ENCODE assay signal across 8 mouse cellular contexts in the genomic region with DNA sequence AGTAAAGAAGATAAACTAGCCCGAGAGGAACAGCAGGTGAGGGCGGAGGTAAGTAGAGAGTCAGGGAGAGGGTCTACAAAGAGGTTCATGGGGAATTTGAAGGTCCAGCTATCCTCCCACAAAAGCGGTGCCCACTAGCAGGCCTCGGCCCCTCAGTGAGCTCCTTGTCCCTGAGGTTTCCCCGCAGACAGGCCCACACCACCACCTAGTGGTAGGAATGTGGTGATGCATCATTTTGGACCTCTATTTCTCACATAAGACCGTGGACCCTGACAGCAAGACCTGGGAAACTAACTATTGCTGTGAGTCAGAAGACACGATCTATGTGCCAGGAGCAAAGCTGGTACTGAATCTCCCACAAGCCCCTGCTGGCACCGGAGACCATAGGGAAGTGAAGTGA. TPM values are rescaled to one million over a fixed set of nuclear protein-coding genes. Genes with fewer than 3 reads are reported as not detected.
A peak's percentile ranks its signal among the peaks of the same experiment; 100 is the strongest.
DNase-seq lines count a peak whose midpoint lies in the region; ATAC-seq and TF ChIP-seq lines count a peak whose summit lies in the region.

No protein-coding gene starts in this region.

- peaks cover 13% of the 10 kb centered on the region; the same call in 1 of the 2 replicates for H3K27me3 ChIP-seq in hindbrain, embryonic 10.5 days (ENCODE audit: insufficient read depth, poor library complexity, severe bottlenecking)
- H3K27me3 ChIP-seq in hindbrain, embryonic 13.5 days = 0 out of 2 replicates have a peak, but pooled peaks cover 8% of the 10 kb centered on the region
- H3K27me3 ChIP-seq in forebrain, postnatal 0 days (ENCODE audit: insufficient read depth, low read length) = no peaks in the 10 kb centered on the region
- H3K27me3 ChIP-seq in hindbrain, embryonic 11.5 days (ENCODE audit: control insufficient read depth, insufficient read depth, low read length) = no peaks in the 10 kb centered on the region

- ATAC-seq in hindbrain, embryonic 13.5 days (ENCODE audit: low FRiP score) = no peak
- ATAC-seq in cerebellum, adult (ENCODE audit: insufficient number of reproducible peaks, low FRiP score, low TSS enrichment) = peak; percentile 49; the same call in 1 of the 2 replicates
- ATAC-seq in forebrain, postnatal 0 days = peak; percentile 58
- ATAC-seq in hindbrain, embryonic 11.5 days (ENCODE audit: low FRiP score) = no peak

- DNase-seq in hindbrain, embryonic 10.5 days (ENCODE audit: low spot score) = peak; percentile 82
- peak; percentile 88 for DNase-seq in forebrain, postnatal 0 days
- peak; percentile 92 for DNase-seq in hindbrain, embryonic 11.5 days (ENCODE audit: low spot score)
- DNase-seq in left cerebral cortex, adult 11 months (ENCODE audit: low spot score) = peak; percentile 39
- peak; percentile 94 for DNase-seq in mesoderm, embryonic 11.5 days (ENCODE audit: low read depth, low spot score)
- DNase-seq in spleen, postnatal 36 days (ENCODE audit: low spot score in 2 of 2) = peak; percentile 49 to 57

- peak; percentile 100 for TF ChIP-seq CTCF in forebrain, postnatal 0 days (IDR thresholded peaks at IDR 0.05; ENCODE audit: low read depth)

- no peaks in the 10 kb centered on the region for H3K36me3 ChIP-seq in hindbrain, embryonic 10.5 days
- no peaks in the 10 kb centered on the region for H3K36me3 ChIP-seq in hindbrain, embryonic 13.5 days
- H3K36me3 ChIP-seq in forebrain, postnatal 0 days (ENCODE audit: insufficient read depth) = no peaks in the 10 kb centered on the region
- H3K36me3 ChIP-seq in hindbrain, embryonic 11.5 days (ENCODE audit: control insufficient read depth, insufficient read depth, low read length) = no peaks in the 10 kb centered on the region

- H3K4me1 ChIP-seq in hindbrain, embryonic 10.5 days (replicated peaks) = peaks cover 7% of the 10 kb centered on the region; the same call in 1 of the 2 replicates
- no peaks in the 10 kb centered on the region for H3K4me1 ChIP-seq in hindbrain, embryonic 13.5 days (replicated peaks)
- H3K4me1 ChIP-seq in forebrain, postnatal 0 days (ENCODE audit: insufficient read depth) = no peaks in the 10 kb centered on the region
- H3K4me1 ChIP-seq in hindbrain, embryonic 11.5 days (replicated peaks; ENCODE audit: control insufficient read depth, insufficient read depth, low read length) = no peaks in the 10 kb centered on the region

- WGBS in hindbrain, embryonic 10.5 days = 16% methylated on average over 8 of the region's 8 CpGs
- WGBS in hindbrain, embryonic 13.5 days = 15% methylated on average over 8 of the region's 8 CpGs
- WGBS in forebrain, postnatal 0 days = 12% methylated on average over 8 of the region's 8 CpGs
- WGBS in hindbrain, embryonic 11.5 days = 15% methylated on average over 8 of the region's 8 CpGs

- H3K4me3 ChIP-seq in hindbrain, embryonic 10.5 days = no peak overlapping the region
- H3K4me3 ChIP-seq in hindbrain, embryonic 13.5 days = no peak overlapping the region
- H3K4me3 ChIP-seq in forebrain, postnatal 0 days (ENCODE audit: low read depth, low read length) = no peak overlapping the region
- H3K4me3 ChIP-seq in hindbrain, embryonic 11.5 days (ENCODE audit: low read depth, low read length) = no peak overlapping the region

- H3K27ac ChIP-seq in hindbrain, embryonic 10.5 days = no peak overlapping the region
- H3K27ac ChIP-seq in hindbrain, embryonic 13.5 days = no peak overlapping the region
- H3K27ac ChIP-seq in forebrain, postnatal 0 days (ENCODE audit: low read depth, low read length) = no peak overlapping the region
- no peak overlapping the region for H3K27ac ChIP-seq in hindbrain, embryonic 11.5 days (ENCODE audit: low read depth, low read length)

- no peaks in the 10 kb centered on the region for H3K9me3 ChIP-seq in hindbrain, embryonic 10.5 days
- H3K9me3 ChIP-seq in hindbrain, embryonic 13.5 days = no peaks in the 10 kb centered on the region
- no peaks in the 10 kb centered on the region for H3K9me3 ChIP-seq in forebrain, postnatal 0 days (ENCODE audit: low read length)
- H3K9me3 ChIP-seq in hindbrain, embryonic 11.5 days (ENCODE audit: control insufficient read depth, low read length) = no peaks in the 10 kb centered on the region

- H3K4me2 ChIP-seq in hindbrain, embryonic 13.5 days = no peak overlapping the region
- H3K4me2 ChIP-seq in forebrain, postnatal 0 days (ENCODE audit: low read depth) = no peak overlapping the region
- H3K4me2 ChIP-seq in hindbrain, embryonic 11.5 days (replicated peaks; ENCODE audit: low read depth, low read length) = no peak overlapping the region

- no peak overlapping the region for H3K9ac ChIP-seq in hindbrain, embryonic 13.5 days
- H3K9ac ChIP-seq in forebrain, postnatal 0 days = no peak overlapping the region
- H3K9ac ChIP-seq in hindbrain, embryonic 11.5 days (ENCODE audit: low read depth, low read length) = no peak overlapping the region

RNA-seq across cellular contexts. Expression of a gene that starts 9.8 kb away (rescaled TPM):
- polyA plus RNA-seq in hindbrain, embryonic 10.5 days (2016; fragmentation: Nextera tagmentation; extraction: Ambion mirVana) = not detected in 2 replicates
- not detected in 2 replicates for polyA plus RNA-seq in hindbrain, embryonic 13.5 days (2015; fragmentation: Nextera tagmentation; extraction: Ambion mirVana)
- not detected in 2 replicates for total RNA-seq in forebrain, postnatal 0 days (2014; rRNA removed)
- not detected in 2 replicates for polyA plus RNA-seq in forebrain, postnatal 0 days (2015; fragmentation: Nextera tagmentation; extraction: Ambion mirVana)
- not detected in 2 replicates for polyA plus RNA-seq in hindbrain, embryonic 11.5 days (2014; fragmentation: Nextera tagmentation; extraction: Ambion mirVana)

RNA-seq across cellular contexts. Expression of a gene that starts 14.3 kb away (rescaled TPM):
- not detected in 2 replicates for polyA plus RNA-seq in hindbrain, embryonic 10.5 days (2016; fragmentation: Nextera tagmentation; extraction: Ambion mirVana)
- polyA plus RNA-seq in hindbrain, embryonic 13.5 days (2015; fragmentation: Nextera tagmentation; extraction: Ambion mirVana) = not detected in 2 replicates
- total RNA-seq in forebrain, postnatal 0 days (2014; rRNA removed) = not detected in 2 replicates
- not detected in 2 replicates for polyA plus RNA-seq in forebrain, postnatal 0 days (2015; fragmentation: Nextera tagmentation; extraction: Ambion mirVana)
- polyA plus RNA-seq in hindbrain, embryonic 11.5 days (2014; fragmentation: Nextera tagmentation; extraction: Ambion mirVana) = not detected in 2 replicates

RNA-seq across cellular contexts. Expression of a gene that starts 27.5 kb away (rescaled TPM):
- not detected in 2 replicates for polyA plus RNA-seq in hindbrain, embryonic 10.5 days (2016; fragmentation: Nextera tagmentation; extraction: Ambion mirVana)
- polyA plus RNA-seq in hindbrain, embryonic 13.5 days (2015; fragmentation: Nextera tagmentation; extraction: Ambion mirVana) = not detected in 2 replicates
- not detected in 2 replicates for total RNA-seq in forebrain, postnatal 0 days (2014; rRNA removed)
- not detected in 2 replicates for polyA plus RNA-seq in forebrain, postnatal 0 days (2015; fragmentation: Nextera tagmentation; extraction: Ambion mirVana)
- polyA plus RNA-seq in hindbrain, embryonic 11.5 days (2014; fragmentation: Nextera tagmentation; extraction: Ambion mirVana) = not detected in 2 replicates

Comparison
In these comparisons a context has a peak if more than half of its experiments do, and no peak if none do; other contexts are left out.
1. DNase-seq: peak in every context shown above with its lines; median percentile 94 in mesoderm, embryonic 11.5 days; 92 in hindbrain, embryonic 11.5 days; 88 in forebrain, postnatal 0 days; 82 in hindbrain, embryonic 10.5 days; 53 in spleen, postnatal 36 days; 39 in left cerebral cortex, adult 11 months.
2. ATAC-seq: peak in cerebellum, adult (single experiment) and forebrain, postnatal 0 days (single experiment); none in hindbrain, embryonic 13.5 days (single experiment) and hindbrain, embryonic 11.5 days (single experiment).